Mouse (Mus musculus): Measurements from ENCODE around the gene Arrdc2. TPM values are rescaled to one million over a fixed set of nuclear protein-coding genes. Genes with fewer than 3 reads are reported as not detected.
A peak's percentile ranks its signal among the peaks of the same experiment; 100 is the strongest.

The Arrdc2 gene
- polyA plus RNA-seq, 1 experiment = 44.8 TPM

- peak; percentile 64; the same call in 1 of the 2 replicates for TF ChIP-seq POLR2A (IDR thresholded peaks at IDR 0.05; ENCODE audit: borderline replicate concordance, control insufficient read depth, low read depth, low read length)
- no peak for TF ChIP-seq CTCF (IDR thresholded peaks at IDR 0.05; ENCODE audit: control insufficient read depth, insufficient read depth, low read length)
- H3K4me3 ChIP-seq (replicated peaks; ENCODE audit: control insufficient read depth, low read depth, low read length) = peak overlapping the region; percentile 82
- H3K27ac ChIP-seq (ENCODE audit: control insufficient read depth, insufficient read depth, low read depth, low read length, poor library complexity) = peak overlapping the region; percentile 78
- WGBS = under 1% methylated on average over 58 of the region's 58 CpGs
- peaks cover 7% of the 10 kb centered on the region for H3K4me1 ChIP-seq (ENCODE audit: control insufficient read depth, insufficient read depth, low read length)
These were observed 47.4 kb downstream of the Arrdc2 start for GRCm38 (mm10) chr8:70791975-70792691.

DNA sequence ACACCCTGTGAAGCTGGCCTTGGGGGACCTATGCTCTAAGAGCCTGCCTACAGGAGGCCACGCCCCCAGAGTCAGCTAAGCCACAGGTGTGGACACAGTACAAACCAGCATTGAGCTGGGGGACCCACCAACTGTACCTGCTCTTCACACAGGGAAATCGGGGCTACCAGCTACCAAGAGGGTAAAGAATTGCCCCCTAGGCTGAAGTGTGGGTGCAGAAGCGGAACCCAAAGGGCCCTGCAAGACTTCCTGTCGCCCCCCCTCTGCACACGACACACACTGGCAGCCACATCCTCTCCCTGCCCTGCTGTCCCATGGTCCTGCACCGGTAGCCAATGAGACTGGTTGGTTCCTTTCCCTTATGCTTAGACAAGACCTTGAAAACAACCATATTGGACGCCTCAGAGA, 48.2 kb downstream of the Arrdc2 start:
- WGBS = 3% methylated on average over 7 of the region's 7 CpGs
- H3K4me3 ChIP-seq (replicated peaks; ENCODE audit: control insufficient read depth, low read depth, low read length) = peak overlapping the region; percentile 82
- H3K4me1 ChIP-seq (ENCODE audit: control insufficient read depth, insufficient read depth, low read length) = peaks cover 7% of the 10 kb centered on the region
- TF ChIP-seq CTCF (IDR thresholded peaks at IDR 0.05; ENCODE audit: control insufficient read depth, insufficient read depth, low read length) (no peak), POLR2A (IDR thresholded peaks at IDR 0.05; ENCODE audit: borderline replicate concordance, control insufficient read depth, low read depth, low read length) (peak; percentile 52; the same call in 1 of the 2 replicates)
- H3K27ac ChIP-seq (ENCODE audit: control insufficient read depth, insufficient read depth, low read depth, low read length, poor library complexity) = peak overlapping the region; percentile 78

DNA sequence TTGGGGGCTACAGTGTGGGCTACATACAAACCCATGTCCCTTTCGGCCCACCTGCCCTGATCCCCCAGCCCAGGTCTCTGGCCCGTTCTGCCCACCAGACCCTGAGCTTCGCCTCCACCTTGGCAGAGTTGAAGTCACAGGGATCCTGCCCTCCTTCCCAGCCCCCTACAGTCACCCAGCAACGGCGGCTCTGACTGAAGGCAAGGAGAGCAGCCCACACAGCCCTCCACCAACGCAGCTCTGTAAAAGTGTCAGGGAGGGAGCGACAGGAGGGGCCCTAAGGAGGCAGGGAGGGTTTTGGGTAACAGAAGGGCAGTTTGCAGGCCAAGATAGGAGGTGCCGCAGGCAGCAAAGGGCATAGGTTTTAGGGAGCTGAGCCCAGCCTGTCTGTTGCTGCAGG, 48.7 kb downstream of the Arrdc2 start:
- TF ChIP-seq POLR2A (IDR thresholded peaks at IDR 0.05; ENCODE audit: borderline replicate concordance, control insufficient read depth, low read depth, low read length) (no peak), CTCF (IDR thresholded peaks at IDR 0.05; ENCODE audit: control insufficient read depth, insufficient read depth, low read length) (no peak)
- H3K4me3 ChIP-seq (replicated peaks; ENCODE audit: control insufficient read depth, low read depth, low read length) = peak overlapping the region; percentile 82
- WGBS = 26% methylated on average over 8 of the region's 8 CpGs
- H3K4me1 ChIP-seq (ENCODE audit: control insufficient read depth, insufficient read depth, low read length) = peaks cover 7% of the 10 kb centered on the region
- peak overlapping the region; percentile 78 for H3K27ac ChIP-seq (ENCODE audit: control insufficient read depth, insufficient read depth, low read depth, low read length, poor library complexity)

DNA sequence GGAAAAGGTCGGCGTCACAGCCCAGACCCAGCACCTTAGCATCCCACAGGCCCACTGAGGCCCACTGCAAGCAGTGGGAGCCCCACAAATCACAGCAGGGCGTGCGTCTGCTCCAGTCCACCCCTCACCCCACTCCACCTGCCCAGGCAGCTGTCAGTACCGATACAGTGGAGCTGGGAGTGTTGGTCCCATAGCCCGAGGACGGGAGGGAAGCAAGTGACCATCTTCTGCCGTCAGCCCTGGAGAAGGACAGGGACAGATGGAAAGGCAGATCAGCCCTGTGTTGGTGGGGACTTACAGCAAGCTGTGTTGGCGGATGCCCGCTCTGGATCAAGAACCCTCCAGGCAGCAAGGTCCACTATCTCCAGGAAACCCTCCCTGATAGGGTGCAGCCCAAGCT, 50.5 kb downstream of the Arrdc2 start:
- TF ChIP-seq CTCF (IDR thresholded peaks at IDR 0.05; ENCODE audit: control insufficient read depth, insufficient read depth, low read length) = no peak
- peak; percentile 12; the same call in 1 of the 2 replicates for TF ChIP-seq POLR2A (IDR thresholded peaks at IDR 0.05; ENCODE audit: borderline replicate concordance, control insufficient read depth, low read depth, low read length)
- Histone ChIP-seq H3K4me1 (ENCODE audit: control insufficient read depth, insufficient read depth, low read length) (peaks cover 7% of the 10 kb centered on the region), H3K27ac (ENCODE audit: control insufficient read depth, insufficient read depth, low read depth, low read length, poor library complexity) (no peak overlapping the region), H3K4me3 (replicated peaks; ENCODE audit: control insufficient read depth, low read depth, low read length) (no peak overlapping the region)
- WGBS = 90% methylated on average over 10 of the region's 10 CpGs

- Histone ChIP-seq H3K4me1 (ENCODE audit: control insufficient read depth, insufficient read depth, low read length) (peaks cover 5% of the 10 kb centered on the region), H3K27ac (ENCODE audit: control insufficient read depth, insufficient read depth, low read depth, low read length, poor library complexity) (no peak overlapping the region), H3K4me3 (replicated peaks; ENCODE audit: control insufficient read depth, low read depth, low read length) (no peak overlapping the region)
- WGBS = 86% methylated on average over 30 of the region's 30 CpGs
- TF ChIP-seq POLR2A (IDR thresholded peaks at IDR 0.05; ENCODE audit: borderline replicate concordance, control insufficient read depth, low read depth, low read length) = no peak
- no peak for TF ChIP-seq CTCF (IDR thresholded peaks at IDR 0.05; ENCODE audit: control insufficient read depth, insufficient read depth, low read length)
These were observed 51.4 kb downstream of the Arrdc2 start for GRCm38 (mm10) chr8:70787941-70788667.

DNA sequence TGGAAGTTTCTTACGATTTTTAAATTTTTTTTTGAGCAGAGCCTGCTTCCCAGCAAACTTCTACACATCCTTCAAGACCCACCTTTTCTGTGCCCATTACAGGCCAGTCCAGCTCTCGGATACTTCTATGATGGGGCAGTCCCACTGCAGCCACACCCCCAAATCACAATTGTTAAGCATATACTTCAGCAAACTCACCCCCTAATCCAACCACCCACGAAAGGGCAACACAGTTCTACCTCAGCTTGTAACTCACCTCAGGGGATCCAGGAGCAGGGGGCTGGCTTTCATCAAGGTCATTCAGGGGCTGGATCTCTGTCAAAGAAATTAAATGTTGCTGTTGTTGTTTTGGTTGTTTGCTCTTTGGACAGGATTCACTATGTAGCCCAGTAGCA, 52.5 kb downstream of the Arrdc2 start:
- TF ChIP-seq CTCF (IDR thresholded peaks at IDR 0.05; ENCODE audit: control insufficient read depth, insufficient read depth, low read length) (no peak), POLR2A (IDR thresholded peaks at IDR 0.05; ENCODE audit: borderline replicate concordance, control insufficient read depth, low read depth, low read length) (no peak)

DNA sequence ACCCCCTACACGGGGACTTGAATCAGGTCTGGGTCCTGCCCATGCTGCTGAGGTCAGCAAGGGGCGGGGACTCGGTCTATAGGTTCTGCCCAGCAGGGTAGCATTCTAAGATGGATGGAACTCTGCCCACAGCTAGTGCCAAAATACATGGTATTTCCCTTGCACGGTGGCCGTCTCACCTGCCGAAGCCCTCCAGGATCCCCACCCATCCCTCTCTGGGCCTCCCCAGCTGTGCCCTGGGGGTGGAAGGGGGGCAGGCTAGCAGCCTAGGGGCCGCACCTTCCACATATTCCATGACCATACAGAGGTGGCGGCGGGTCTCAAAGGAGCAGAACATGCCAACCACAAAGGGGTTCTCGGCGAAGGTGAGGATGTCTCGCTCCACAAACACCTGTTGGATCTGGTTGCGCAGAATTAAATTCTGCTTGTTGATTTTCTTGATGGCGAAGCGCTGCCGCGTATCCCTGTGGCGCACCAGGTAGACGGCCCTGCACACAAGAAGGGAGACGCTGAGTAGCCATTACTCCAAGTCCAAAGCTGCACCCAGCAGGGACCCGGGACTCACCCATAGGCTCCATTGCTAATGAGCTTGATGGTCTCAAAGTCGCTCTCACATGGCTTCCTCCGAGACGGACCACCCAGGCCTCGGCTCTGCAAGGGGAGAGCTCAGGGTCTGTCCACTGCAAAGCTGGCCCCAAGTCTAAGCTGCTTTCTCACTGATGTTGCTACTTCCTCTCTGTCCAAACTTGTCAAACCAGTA, 53.0 kb downstream of the Arrdc2 start:
- no peak overlapping the region for H3K4me3 ChIP-seq (replicated peaks; ENCODE audit: control insufficient read depth, low read depth, low read length)
- no peaks in the 10 kb centered on the region; the same call in 1 of the 2 replicates for H3K4me1 ChIP-seq (ENCODE audit: control insufficient read depth, insufficient read depth, low read length)
- WGBS = 93% methylated on average over 25 of the region's 25 CpGs
- no peak overlapping the region for H3K27ac ChIP-seq (ENCODE audit: control insufficient read depth, insufficient read depth, low read depth, low read length, poor library complexity)
- no peak for TF ChIP-seq POLR2A (IDR thresholded peaks at IDR 0.05; ENCODE audit: borderline replicate concordance, control insufficient read depth, low read depth, low read length)
- no peak for TF ChIP-seq CTCF (IDR thresholded peaks at IDR 0.05; ENCODE audit: control insufficient read depth, insufficient read depth, low read length)

More for the DNA sequence above, 52.5 kb downstream of the Arrdc2 start:
- 82% methylated on average over 3 of the region's 3 CpGs for whole genome bisulfite sequencing
- H3K27ac ChIP-seq (ENCODE audit: control insufficient read depth, insufficient read depth, low read depth, low read length, poor library complexity) = no peak overlapping the region
- no peaks in the 10 kb centered on the region; the same call in 1 of the 2 replicates for H3K4me1 ChIP-seq (ENCODE audit: control insufficient read depth, insufficient read depth, low read length)
- no peak overlapping the region for H3K4me3 ChIP-seq (replicated peaks; ENCODE audit: control insufficient read depth, low read depth, low read length)

Other genes with a start within 250 kb of the Arrdc2 start
- 11.2 and 23.7 TPM in 2 replicates for gene Isyna1, start 245.3 kb downstream of the Arrdc2 start, polyA plus RNA-seq (2011; ENCODE audit: insufficient read depth, insufficient read length, low replicate concordance, missing spikeins)
- gene Ssbp4, start 230.8 kb downstream of the Arrdc2 start, polyA plus RNA-seq (2011; ENCODE audit: insufficient read depth, insufficient read length, low replicate concordance, missing spikeins) = 45.2 and 107 TPM in 2 replicates
- gene Lrrc25, start 223.6 kb downstream of the Arrdc2 start, polyA plus RNA-seq (2011; ENCODE audit: insufficient read depth, insufficient read length, low replicate concordance, missing spikeins) = 3.4 and 18.8 TPM in 2 replicates
- gene Gdf15, start 207.3 kb downstream of the Arrdc2 start, polyA plus RNA-seq (2011; ENCODE audit: insufficient read depth, insufficient read length, low replicate concordance, missing spikeins) = 3.1 TPM in 1 of 2 replicates, not detected in the other
- 4.3 and 21.1 TPM in 2 replicates for gene Pgpep1, start 179.3 kb downstream of the Arrdc2 start, polyA plus RNA-seq (2011; ENCODE audit: insufficient read depth, insufficient read length, low replicate concordance, missing spikeins)
- gene Lsm4, start 166.5 kb downstream of the Arrdc2 start, polyA plus RNA-seq (2011; ENCODE audit: insufficient read depth, insufficient read length, low replicate concordance, missing spikeins) = 69.2 and 119 TPM in 2 replicates
- gene Jund, start 140.8 kb downstream of the Arrdc2 start, polyA plus RNA-seq (2011; ENCODE audit: insufficient read depth, insufficient read length, low replicate concordance, missing spikeins) = 48.1 and 58.0 TPM in 2 replicates
- gene Iqcn, start 136.3 kb downstream of the Arrdc2 start, polyA plus RNA-seq (2011; ENCODE audit: insufficient read depth, insufficient read length, low replicate concordance, missing spikeins) = 0.29 TPM in 1 of 2 replicates, not detected in the other
- not detected in 2 replicates for gene Gm3336, start 121.2 kb downstream of the Arrdc2 start, polyA plus RNA-seq (2011; ENCODE audit: insufficient read depth, insufficient read length, low replicate concordance, missing spikeins)
- 2.7 and 3.2 TPM in 2 replicates for gene Pde4c, start 116.0 kb downstream of the Arrdc2 start, polyA plus RNA-seq (2011; ENCODE audit: insufficient read depth, insufficient read length, low replicate concordance, missing spikeins)
- gene Rab3a, start 85.0 kb downstream of the Arrdc2 start, polyA plus RNA-seq (2011; ENCODE audit: insufficient read depth, insufficient read length, low replicate concordance, missing spikeins) = 9.7 and 13.3 TPM in 2 replicates
- gene Mpv17l2, start 78.8 kb downstream of the Arrdc2 start, polyA plus RNA-seq (2011; ENCODE audit: insufficient read depth, insufficient read length, low replicate concordance, missing spikeins) = 15.1 and 28.2 TPM in 2 replicates
- 12.8 and 19.5 TPM in 2 replicates for gene Pik3r2, start 63.0 kb downstream of the Arrdc2 start, polyA plus RNA-seq (2011; ENCODE audit: insufficient read depth, insufficient read length, low replicate concordance, missing spikeins)
- 20.5 and 70.7 TPM in 2 replicates for gene Mast3, start 34.7 kb downstream of the Arrdc2 start, polyA plus RNA-seq (2011; ENCODE audit: insufficient read depth, insufficient read length, low replicate concordance, missing spikeins)
- 0.36 and 1.9 TPM in 2 replicates for gene Il12rb1, start 31.3 kb downstream of the Arrdc2 start, polyA plus RNA-seq (2011; ENCODE audit: insufficient read depth, insufficient read length, low replicate concordance, missing spikeins)
- gene Kcnn1, start 23.5 kb upstream of the Arrdc2 start, polyA plus RNA-seq (2011; ENCODE audit: insufficient read depth, insufficient read length, low replicate concordance, missing spikeins) = not detected in 2 replicates
- gene Ccdc124, start 34.2 kb upstream of the Arrdc2 start, polyA plus RNA-seq (2011; ENCODE audit: insufficient read depth, insufficient read length, low replicate concordance, missing spikeins) = 27.6 and 41.7 TPM in 2 replicates
- gene Slc5a5, start 53.0 kb upstream of the Arrdc2 start, polyA plus RNA-seq (2011; ENCODE audit: insufficient read depth, insufficient read length, low replicate concordance, missing spikeins) = not detected in 2 replicates
- 1,290 and 1,544 TPM in 2 replicates for gene Rpl18a, start 57.7 kb upstream of the Arrdc2 start, polyA plus RNA-seq (2011; ENCODE audit: insufficient read depth, insufficient read length, low replicate concordance, missing spikeins)
- 8.9 and 18.9 TPM in 2 replicates for gene Map1s, start 66.2 kb upstream of the Arrdc2 start, polyA plus RNA-seq (2011; ENCODE audit: insufficient read depth, insufficient read length, low replicate concordance, missing spikeins)

Measured in bone marrow, adult 2 months (tissue).